Mouse (Mus musculus): ENCODE results near the gene Arid3c. TPM values are rescaled to one million over a fixed set of nuclear protein-coding genes. Genes with fewer than 3 reads are reported as not detected.
"Not testable (repeated sequence)": the region's sequence is repeated elsewhere in the genome, so short reads cannot be mapped to it uniquely, and the experiment has no call there.

The Arid3c gene
- 1.2 and 2.0 TPM in 2 replicates for polyA plus RNA-seq (2014; fragmentation: Nextera tagmentation; extraction: Ambion mirVana)

DNA sequence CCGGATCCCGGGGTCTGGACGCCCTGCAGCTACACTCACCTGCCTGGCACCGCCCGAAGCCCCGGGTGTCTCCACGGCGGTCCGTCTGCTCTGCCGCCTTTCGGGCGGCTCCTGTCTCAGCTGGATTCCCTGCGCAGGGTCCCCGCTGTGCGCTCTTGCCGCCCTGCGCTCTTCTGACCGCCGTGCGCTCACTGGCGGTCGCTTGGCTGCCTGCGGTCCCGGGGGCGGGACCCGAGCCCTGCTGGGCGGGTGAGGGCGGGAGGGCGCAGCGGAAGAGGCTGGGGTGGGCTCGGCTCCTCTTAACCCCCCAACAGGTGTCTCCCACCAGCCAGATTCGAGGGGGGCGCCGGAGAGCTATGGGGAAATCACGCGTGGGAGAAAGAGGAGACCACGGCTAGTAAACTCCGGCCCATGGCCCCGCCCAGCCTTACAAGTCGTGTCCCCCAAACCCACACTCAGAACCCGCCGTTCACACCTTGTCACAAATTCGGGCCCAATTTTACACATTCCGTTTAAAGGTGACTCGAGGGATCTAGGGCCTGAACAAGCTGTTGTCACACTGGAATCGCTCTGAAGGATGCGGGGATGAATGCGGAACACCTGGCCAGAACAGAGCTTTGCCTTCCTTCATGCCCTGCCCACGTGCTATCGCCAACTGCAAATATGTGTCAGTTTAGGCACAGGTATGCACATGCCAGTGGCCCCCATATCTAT is at the start of gene Arid3c:
Gene Arid3c (minus strand): TSS at position 91 of the 714 bp plus-strand sequence.
- Histone ChIP-seq H3K27me3 (ENCODE audit: control insufficient read depth, insufficient read depth, low read length) (peaks cover 59% of the 10 kb centered on the region), H3K36me3 (ENCODE audit: control insufficient read depth, insufficient read depth, low read length) (no peaks in the 10 kb centered on the region), H3K4me1 (ENCODE audit: control insufficient read depth, insufficient read depth, low read length) (peaks cover 6% of the 10 kb centered on the region; the same call in 1 of the 2 replicates), H3K4me3 (ENCODE audit: low read depth, low read length) (peak within 1 kb of the TSS; percentile 28), H3K9me3 (ENCODE audit: control insufficient read depth, low read length) (no peaks in the 10 kb centered on the region), H3K27ac (ENCODE audit: low read depth, low read length) (no peak within 1 kb of the TSS), H3K9ac (ENCODE audit: low read length) (no peak within 1 kb of the TSS), H3K4me2 (ENCODE audit: low read depth) (peak within 1 kb of the TSS; percentile 47)
- ATAC-seq (ENCODE audit: insufficient read depth, low FRiP score, low TSS enrichment): no peak
- peak; percentile 66 for DNase-seq (ENCODE audit: low spot score)
- WGBS: 2% methylated on average over 49 of the region's 50 CpGs

DNA sequence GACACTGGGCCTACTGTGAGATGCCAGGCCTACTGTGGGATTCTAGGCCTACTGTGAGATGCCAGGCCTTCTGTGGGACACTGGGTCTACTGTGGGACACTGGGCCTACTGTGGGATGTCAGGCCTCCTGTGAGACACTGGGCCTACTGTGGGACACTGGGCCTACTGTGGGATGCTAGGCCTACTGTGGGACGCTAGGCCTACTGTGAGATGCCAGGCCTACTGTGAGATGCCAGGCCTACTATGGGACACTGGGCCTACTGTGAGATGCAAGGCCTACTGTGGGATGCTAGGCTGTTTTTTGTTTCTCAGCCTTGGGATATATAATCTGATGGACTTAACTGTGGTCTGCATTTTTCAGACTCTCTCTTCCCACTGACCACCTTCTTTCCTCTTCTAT is 44.9 kb upstream of the Arid3c start:
- WGBS: 67% methylated on average over 1 of the region's 1 CpGs
- H3K27ac ChIP-seq (ENCODE audit: low read depth, low read length); DNase-seq (ENCODE audit: low spot score); H3K4me2 ChIP-seq (ENCODE audit: low read depth); H3K4me3 ChIP-seq (ENCODE audit: low read depth, low read length); H3K4me1 ChIP-seq (ENCODE audit: control insufficient read depth, insufficient read depth, low read length); ATAC-seq (ENCODE audit: insufficient read depth, low FRiP score, low TSS enrichment); H3K9me3 ChIP-seq (ENCODE audit: control insufficient read depth, low read length); H3K9ac ChIP-seq (ENCODE audit: low read length); H3K36me3 ChIP-seq (ENCODE audit: control insufficient read depth, insufficient read depth, low read length); H3K27me3 ChIP-seq (ENCODE audit: control insufficient read depth, insufficient read depth, low read length): not testable (repeated sequence)

- H3K27me3 ChIP-seq (ENCODE audit: control insufficient read depth, insufficient read depth, low read length); H3K9me3 ChIP-seq (ENCODE audit: control insufficient read depth, low read length); H3K27ac ChIP-seq (ENCODE audit: low read depth, low read length); DNase-seq (ENCODE audit: low spot score); ATAC-seq (ENCODE audit: insufficient read depth, low FRiP score, low TSS enrichment); H3K4me1 ChIP-seq (ENCODE audit: control insufficient read depth, insufficient read depth, low read length); H3K9ac ChIP-seq (ENCODE audit: low read length); H3K36me3 ChIP-seq (ENCODE audit: control insufficient read depth, insufficient read depth, low read length): not testable (repeated sequence)
- 0 out of 2 replicates have a peak overlapping the region, but pooled peaks have one; percentile 12 for H3K4me3 ChIP-seq (ENCODE audit: low read depth, low read length)
- WGBS: 73% methylated on average over 3 of the region's 3 CpGs
- H3K4me2 ChIP-seq (ENCODE audit: low read depth): peak overlapping the region; percentile 37
These were observed 43.6 kb upstream of the Arid3c start for GRCm38 (mm10) chr4:41774506-41774905.

DNA sequence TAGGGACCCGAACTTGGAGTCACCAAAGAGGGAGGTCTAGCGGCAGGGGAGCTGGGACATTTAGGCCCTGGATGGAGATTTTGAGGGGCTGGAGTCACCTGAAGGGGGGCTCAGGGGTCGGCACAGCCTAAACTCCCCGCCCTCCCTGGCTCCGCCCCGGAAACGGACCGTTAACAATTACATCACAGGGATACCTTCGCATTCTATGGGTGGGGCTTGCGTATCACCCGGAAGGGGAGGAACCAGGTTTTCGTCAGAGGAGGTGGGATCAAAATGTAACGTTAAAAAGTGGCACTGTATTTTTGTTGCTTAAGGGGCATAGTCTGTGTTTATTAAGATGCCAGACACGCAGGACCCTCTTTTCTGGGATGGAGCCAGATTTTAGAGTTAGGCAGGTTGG is 43.1 kb upstream of the Arid3c start, which contains the start of gene Ccl27a:
Gene Ccl27a (minus strand): TSS at position 246 of the 400 bp plus-strand sequence.
- H3K27me3 ChIP-seq (ENCODE audit: control insufficient read depth, insufficient read depth, low read length); H3K4me1 ChIP-seq (ENCODE audit: control insufficient read depth, insufficient read depth, low read length); H3K27ac ChIP-seq (ENCODE audit: low read depth, low read length); H3K36me3 ChIP-seq (ENCODE audit: control insufficient read depth, insufficient read depth, low read length); H3K9ac ChIP-seq (ENCODE audit: low read length); H3K9me3 ChIP-seq (ENCODE audit: control insufficient read depth, low read length); ATAC-seq (ENCODE audit: insufficient read depth, low FRiP score, low TSS enrichment): not testable (repeated sequence)
- peak within 1 kb of the TSS; percentile 35 for H3K4me3 ChIP-seq (ENCODE audit: low read depth, low read length)
- peak within 1 kb of the TSS; percentile 40 for H3K4me2 ChIP-seq (ENCODE audit: low read depth)
- DNase-seq (ENCODE audit: low spot score): peak; percentile 86
- 0% methylated on average over 12 of the region's 14 CpGs for WGBS

GRCm38 (mm10) chr4:41773502-41773901 is 42.6 kb upstream of the Arid3c start:
- not testable (repeated sequence) for H3K9me3 ChIP-seq (ENCODE audit: control insufficient read depth, low read length); H3K27ac ChIP-seq (ENCODE audit: low read depth, low read length); H3K36me3 ChIP-seq (ENCODE audit: control insufficient read depth, insufficient read depth, low read length); H3K27me3 ChIP-seq (ENCODE audit: control insufficient read depth, insufficient read depth, low read length); H3K9ac ChIP-seq (ENCODE audit: low read length); ATAC-seq (ENCODE audit: insufficient read depth, low FRiP score, low TSS enrichment); H3K4me1 ChIP-seq (ENCODE audit: control insufficient read depth, insufficient read depth, low read length)
- Histone ChIP-seq H3K4me2 (ENCODE audit: low read depth) (peak overlapping the region; percentile 40), H3K4me3 (ENCODE audit: low read depth, low read length) (peak overlapping the region; percentile 35)
- 0% methylated on average over 15 of the region's 25 CpGs for WGBS
- DNase-seq (ENCODE audit: low spot score): peak; percentile 68

DNA sequence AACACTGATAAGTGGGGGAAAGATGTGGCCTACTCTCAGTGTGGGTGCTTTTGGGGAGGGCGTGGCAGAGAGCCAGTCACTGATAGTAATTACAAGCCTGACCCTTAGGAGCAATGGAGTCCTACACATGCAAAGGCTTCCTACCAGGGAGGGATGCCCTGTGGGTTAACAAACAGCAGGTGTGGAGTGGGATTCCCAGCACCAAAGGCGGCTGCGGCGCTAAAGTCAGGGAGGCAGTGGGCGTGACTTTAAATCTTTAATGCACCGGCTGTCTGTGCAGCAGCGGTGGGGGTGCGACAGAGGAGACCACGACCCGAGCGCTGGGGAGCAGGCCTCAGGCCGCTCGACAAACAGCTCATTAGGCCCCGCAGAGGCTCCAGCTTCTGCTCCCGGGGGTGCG is 42.0 kb upstream of the Arid3c start:
- Histone ChIP-seq H3K4me3 (ENCODE audit: low read depth, low read length) (peak overlapping the region; percentile 16; the same call in 1 of the 2 replicates), H3K4me2 (ENCODE audit: low read depth) (peak overlapping the region; percentile 29)
- H3K9ac ChIP-seq (ENCODE audit: low read length); H3K4me1 ChIP-seq (ENCODE audit: control insufficient read depth, insufficient read depth, low read length); H3K27me3 ChIP-seq (ENCODE audit: control insufficient read depth, insufficient read depth, low read length); H3K9me3 ChIP-seq (ENCODE audit: control insufficient read depth, low read length); DNase-seq (ENCODE audit: low spot score); H3K36me3 ChIP-seq (ENCODE audit: control insufficient read depth, insufficient read depth, low read length); ATAC-seq (ENCODE audit: insufficient read depth, low FRiP score, low TSS enrichment); H3K27ac ChIP-seq (ENCODE audit: low read depth, low read length): not testable (repeated sequence)
- WGBS: 5% methylated on average over 8 of the region's 16 CpGs

DNA sequence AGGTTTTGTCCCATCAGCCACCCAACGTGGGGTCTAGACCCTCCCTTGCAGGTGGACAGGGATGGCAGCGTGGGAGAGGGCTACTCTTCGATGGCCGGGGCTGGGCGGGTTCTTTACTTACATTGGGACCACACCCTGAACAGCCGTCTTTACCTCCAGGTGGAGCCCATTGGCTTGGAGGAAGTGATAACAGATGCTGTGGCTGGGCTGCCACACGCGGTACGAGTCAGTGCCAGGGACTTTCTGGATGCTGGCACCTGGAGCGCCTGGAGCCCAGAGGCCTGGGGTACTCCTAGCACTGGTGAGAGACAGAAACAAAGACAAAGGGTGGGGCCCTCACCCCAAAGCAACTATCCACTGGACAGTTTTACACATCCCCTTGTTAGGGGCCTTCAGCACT is 36.4 kb upstream of the Arid3c start:
- WGBS: 82% methylated on average over 10 of the region's 10 CpGs
- DNase-seq (ENCODE audit: low spot score); H3K27ac ChIP-seq (ENCODE audit: low read depth, low read length); H3K4me2 ChIP-seq (ENCODE audit: low read depth); H3K36me3 ChIP-seq (ENCODE audit: control insufficient read depth, insufficient read depth, low read length); ATAC-seq (ENCODE audit: insufficient read depth, low FRiP score, low TSS enrichment); H3K27me3 ChIP-seq (ENCODE audit: control insufficient read depth, insufficient read depth, low read length); H3K9ac ChIP-seq (ENCODE audit: low read length); H3K4me1 ChIP-seq (ENCODE audit: control insufficient read depth, insufficient read depth, low read length); H3K4me3 ChIP-seq (ENCODE audit: low read depth, low read length); H3K9me3 ChIP-seq (ENCODE audit: control insufficient read depth, low read length): not testable (repeated sequence)

DNA sequence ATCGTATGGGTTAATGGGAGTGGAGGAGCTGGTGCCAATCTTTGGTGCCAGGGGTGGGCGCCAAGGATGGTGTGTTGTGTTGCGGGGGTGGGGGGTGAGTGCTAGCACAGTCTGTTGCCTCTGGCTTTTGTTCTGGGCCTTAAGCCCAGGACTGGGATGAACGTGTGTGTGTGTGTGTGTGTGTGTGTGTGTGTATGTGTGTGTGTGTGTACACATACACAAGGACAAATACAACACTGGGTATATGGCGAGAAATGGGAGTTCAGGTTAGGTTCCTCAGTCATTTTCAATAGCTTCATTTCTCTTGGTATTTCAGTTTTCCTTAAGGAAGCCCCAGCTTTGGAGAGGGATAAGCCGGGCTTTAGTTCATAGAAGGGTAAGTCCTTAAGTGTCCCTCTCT is 32.2 kb upstream of the Arid3c start:
- H3K4me3 ChIP-seq (ENCODE audit: low read depth, low read length); H3K27ac ChIP-seq (ENCODE audit: low read depth, low read length); H3K9ac ChIP-seq (ENCODE audit: low read length); H3K36me3 ChIP-seq (ENCODE audit: control insufficient read depth, insufficient read depth, low read length); H3K4me2 ChIP-seq (ENCODE audit: low read depth); DNase-seq (ENCODE audit: low spot score); H3K9me3 ChIP-seq (ENCODE audit: control insufficient read depth, low read length); H3K27me3 ChIP-seq (ENCODE audit: control insufficient read depth, insufficient read depth, low read length); ATAC-seq (ENCODE audit: insufficient read depth, low FRiP score, low TSS enrichment): not testable (repeated sequence)
- WGBS: 82% methylated on average over 3 of the region's 6 CpGs
- H3K4me1 ChIP-seq (ENCODE audit: control insufficient read depth, insufficient read depth, low read length): peaks cover 16% of the 10 kb centered on the region

DNA sequence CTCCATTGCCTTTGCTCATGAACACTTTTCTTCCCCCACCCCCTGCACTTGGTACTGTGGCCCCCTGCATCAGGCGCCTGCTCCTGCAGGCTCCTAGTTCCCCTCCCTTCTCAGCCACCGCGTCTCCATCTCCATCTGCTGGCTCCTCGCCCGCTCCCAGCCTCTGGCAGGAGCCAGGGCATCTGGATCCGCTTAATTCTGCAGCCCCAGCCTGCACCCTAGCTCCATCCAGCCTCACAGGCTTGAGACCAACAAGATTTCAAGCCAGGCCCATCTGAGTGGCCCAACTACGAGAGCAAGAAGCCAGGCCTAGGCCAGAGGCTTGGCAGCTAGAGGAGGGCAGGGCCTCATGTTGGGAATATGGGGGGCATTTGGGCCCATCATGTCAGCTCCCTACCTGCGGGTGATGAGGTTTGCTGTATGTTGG is 31.8 kb upstream of the Arid3c start:
- H3K27ac ChIP-seq (ENCODE audit: low read depth, low read length); H3K4me3 ChIP-seq (ENCODE audit: low read depth, low read length); H3K9me3 ChIP-seq (ENCODE audit: control insufficient read depth, low read length); H3K27me3 ChIP-seq (ENCODE audit: control insufficient read depth, insufficient read depth, low read length); H3K36me3 ChIP-seq (ENCODE audit: control insufficient read depth, insufficient read depth, low read length); ATAC-seq (ENCODE audit: insufficient read depth, low FRiP score, low TSS enrichment); DNase-seq (ENCODE audit: low spot score): not testable (repeated sequence)
- WGBS: 48% methylated on average over 8 of the region's 8 CpGs
- Histone ChIP-seq H3K4me2 (ENCODE audit: low read depth) (peak overlapping the region; percentile 53), H3K9ac (ENCODE audit: low read length) (peak overlapping the region; percentile 35; the same call in 1 of the 2 replicates), H3K4me1 (ENCODE audit: control insufficient read depth, insufficient read depth, low read length) (peaks cover 16% of the 10 kb centered on the region)

Data from neural tube, embryonic 11.5 days (tissue).